Mouse (Mus musculus) liver, embryonic 18 days (tissue): ENCODE data around the gene Mcts1. TPM values are rescaled to one million over a fixed set of nuclear protein-coding genes. Genes with fewer than 3 reads are reported as not detected.

Experiments used
- polyA plus RNA-seq: library from polyadenylated mRNA; depleted of rRNA; stranded (reverse); fragments of >200 nt; gene quantifications from 2 replicates; pipeline ENCODE4 v1.2.3, GENCODE M21; 2012; rRNA removed

The Mcts1 gene
- polyA plus RNA-seq, result 26.4 and 26.9 TPM in 2 replicates

GRCm38 (mm10) chrX:38600177-38600994, at the start of gene Mcts1:
Gene Mcts1 (plus strand): TSS chrX:38600578.

GRCm38 (mm10) chrX:38576078-38576477, 24.3 kb upstream of the Mcts1 start, which contains the start of gene Cul4b:
Gene Cul4b (minus strand): TSS chrX:38576196.

GRCm38 (mm10) chrX:38634801-38635637, 34.6 kb downstream of the Mcts1 start, which contains the start of gene C1galt1c1:
Gene C1galt1c1 (minus strand): TSS chrX:38635087.

Other genes with a start within 250 kb of the Mcts1 start
- 92.5 and 104 TPM in 2 replicates for gene Lamp2, start 144.1 kb upstream of the Mcts1 start, polyA plus RNA-seq
- 4.3 and 4.6 TPM in 2 replicates for gene Cul4b, start 24.4 kb upstream of the Mcts1 start, polyA plus RNA-seq
- gene C1galt1c1, start 34.5 kb downstream of the Mcts1 start, polyA plus RNA-seq, result 8.9 and 9.2 TPM in 2 replicates
- gene 6030498E09Rik, start 172.1 kb downstream of the Mcts1 start, polyA plus RNA-seq, result 0.02 and 0.09 TPM in 2 replicates